Mouse (Mus musculus): ENCODE data around the gene Mtmr1.

Gene Mtmr1

GRCm38 (mm10) chrX:71456078-71456737 is 91.6 kb downstream of the Mtmr1 start:
- DNase-seq = no peak

- no peak for DNase-seq
These were observed 99.7 kb downstream of the Mtmr1 start for GRCm38 (mm10) chrX:71464138-71464826.

- DNase-seq = no peak
These were observed 100.9 kb downstream of the Mtmr1 start for GRCm38 (mm10) chrX:71465417-71465816.

- no peak for DNase-seq
These were observed 102.9 kb downstream of the Mtmr1 start for GRCm38 (mm10) chrX:71467491-71467890.
